Mouse (Mus musculus) naive thymus-derived CD4-positive, alpha-beta T cell, adult 5 months (primary cell): Measurements from ENCODE around the gene Btbd35f30. TPM values are rescaled to one million over a fixed set of nuclear protein-coding genes. Genes with fewer than 3 reads are reported as not detected.

ENCODE experiments used
- polyA plus RNA-seq: library from polyadenylated mRNA; unstranded; fragments of 100-300 nt; shearing (Covaris generic); gene quantifications from one replicate; pipeline ENCODE4 v1.2.1, GENCODE M21; 2017

Btbd35f30 gene
- not detected for polyA plus RNA-seq

DNA sequence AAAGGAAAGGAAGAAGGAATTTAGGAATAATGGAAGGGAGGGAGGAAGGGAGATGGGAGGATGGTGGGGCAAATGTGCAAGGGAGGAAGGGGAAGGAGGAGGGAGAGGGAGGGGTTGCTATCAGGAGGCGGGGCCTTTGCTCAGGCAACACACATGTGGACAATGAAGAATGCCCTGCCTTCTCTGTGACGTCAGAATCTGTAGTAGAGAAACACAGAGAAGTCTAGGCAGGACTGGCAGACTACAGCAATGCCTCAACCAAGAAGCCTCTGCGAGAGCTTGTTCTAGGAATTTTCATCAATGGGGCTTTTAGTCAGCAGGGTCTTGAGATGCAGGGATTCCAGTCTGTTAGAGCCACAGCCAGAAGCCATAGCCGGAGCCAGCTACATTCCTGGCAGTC lies at the start of gene Btbd35f30:
TSS of gene Btbd35f30 (plus strand) at position 301 of the 400 bp plus-strand sequence.

DNA sequence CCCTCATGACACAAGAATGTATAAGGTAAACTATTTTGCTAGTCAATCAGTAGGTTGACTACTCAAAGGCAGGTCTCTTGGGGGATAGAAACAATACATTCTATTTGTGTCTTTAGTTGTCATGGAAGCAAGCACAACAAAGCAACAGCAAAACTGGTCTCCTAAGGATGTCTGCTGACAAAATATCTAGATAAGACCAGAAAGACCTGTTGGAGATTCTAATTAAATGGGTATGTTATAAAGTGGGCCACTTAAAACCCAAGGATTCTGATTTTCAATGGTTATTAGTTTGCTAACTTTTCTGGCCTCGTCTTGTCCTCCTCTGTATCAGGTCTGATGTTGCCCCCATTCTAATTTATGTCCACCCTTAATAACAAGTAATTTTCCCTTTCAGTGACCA lies 47.0 kb downstream of the Btbd35f30 start, which contains the start of gene Gm21789:
TSS of gene Gm21789 (plus strand) at position 301 of the 400 bp plus-strand sequence.

Other genes starting within 250 kb of the Btbd35f30 start
- not detected for gene Gm5926, start 243.9 kb upstream of the Btbd35f30 start, polyA plus RNA-seq
- not detected for gene Btbd35f21, start 168.5 kb upstream of the Btbd35f30 start, polyA plus RNA-seq
- gene Gm21789, start 47.1 kb downstream of the Btbd35f30 start, polyA plus RNA-seq: not detected
- gene Btbd35f5, start 79.3 kb downstream of the Btbd35f30 start, polyA plus RNA-seq: not detected